Mouse (Mus musculus): ENCODE measurements around the gene Grb2. TPM values are rescaled to one million over a fixed set of nuclear protein-coding genes. Genes with fewer than 3 reads are reported as not detected.

Grb2 gene
- 100 to 1,000 TPM; 113 to 120 TPM for total RNA-seq (2021)
- long read RNA-seq, experiment 1, transcript Grb2-203 (5 exons, 2,683 nt), result major isoform, 90 of 162 reads
- long read RNA-seq, experiment 1, transcript Grb2-201 (6 exons, 2,709 nt), result minor isoform, 48 of 162 reads
- long read RNA-seq, experiment 1, partial matches to known transcripts, result 5 of 162 reads
- long read RNA-seq, experiment 1, other reads (novel, unspliced or antisense), result 18 of 162 reads
- long read RNA-seq, experiment 2, transcript Grb2-203 (5 exons, 2,683 nt), result major isoform, 77 of 126 reads
- long read RNA-seq, experiment 2, transcript Grb2-201 (6 exons, 2,709 nt), result minor isoform, 33 of 126 reads
- long read RNA-seq, experiment 2, partial matches to known transcripts, result 3 of 126 reads
- long read RNA-seq, experiment 2, other reads (novel, unspliced or antisense), result 13 of 126 reads

GRCm38 (mm10) chr11:115708209-115708876, at the start of gene Grb2:
Grb2 (minus strand) TSS chr11:115708597.
- intact Hi-C loops (cut with DNase I), result loop anchor here (5.0 kb wide), 1 partner anchor 226 kb away; no protein-coding TSS in a partner anchor

GRCm38 (mm10) chr11:115753485-115753884, 45.1 kb upstream of the Grb2 start:
- no peak for DNase-seq
- intact Hi-C loops (cut with DNase I), result no loop called here

More at GRCm38 (mm10) chr11:115708209-115708876, at the start of gene Grb2:
- peak; percentile 98 to 99 for DNase-seq

GRCm38 (mm10) chr11:115752653-115753052, 44.3 kb upstream of the Grb2 start:
- intact Hi-C loops (cut with DNase I), result no loop called here
- DNase-seq, result no peak

- intact Hi-C loops (cut with DNase I), result no loop called here
- DNase-seq, result no peak
Measured at GRCm38 (mm10) chr11:115751725-115752124, 43.3 kb upstream of the Grb2 start.

- no peak for DNase-seq
- intact Hi-C loops (cut with DNase I), result no loop called here
Measured at GRCm38 (mm10) chr11:115749834-115750233, 41.4 kb upstream of the Grb2 start.

GRCm38 (mm10) chr11:115747351-115747750, 39.0 kb upstream of the Grb2 start:
- intact Hi-C loops (cut with DNase I), result no loop called here

DNA sequence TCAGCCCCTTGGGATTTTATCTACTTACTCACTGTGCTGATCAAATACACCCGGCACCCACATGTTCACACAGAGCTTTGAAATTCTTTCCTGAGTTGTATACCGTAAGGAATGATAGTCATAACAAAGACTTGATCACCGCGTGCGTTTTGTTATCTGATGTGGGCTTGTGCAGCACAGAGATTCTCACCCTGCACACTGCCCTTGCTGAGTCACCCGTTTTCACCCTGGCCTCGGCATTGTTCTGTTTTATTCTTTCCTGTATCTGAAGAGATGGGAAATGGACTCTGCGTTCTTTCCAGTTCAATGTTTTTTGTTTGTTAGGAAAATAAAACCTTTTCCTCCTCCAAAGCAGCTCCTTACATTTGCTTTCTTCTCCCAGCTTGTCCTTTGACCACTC, 38.4 kb upstream of the Grb2 start:
- intact Hi-C loops (cut with DNase I), result no loop called here

More at GRCm38 (mm10) chr11:115747351-115747750, 39.0 kb upstream of the Grb2 start:
- no peak for DNase-seq

GRCm38 (mm10) chr11:115746109-115746508, 37.7 kb upstream of the Grb2 start:
- intact Hi-C loops (cut with DNase I), result no loop called here
- DNase-seq, result no peak

More for the DNA sequence above, 38.4 kb upstream of the Grb2 start:
- DNase-seq, result no peak

DNA sequence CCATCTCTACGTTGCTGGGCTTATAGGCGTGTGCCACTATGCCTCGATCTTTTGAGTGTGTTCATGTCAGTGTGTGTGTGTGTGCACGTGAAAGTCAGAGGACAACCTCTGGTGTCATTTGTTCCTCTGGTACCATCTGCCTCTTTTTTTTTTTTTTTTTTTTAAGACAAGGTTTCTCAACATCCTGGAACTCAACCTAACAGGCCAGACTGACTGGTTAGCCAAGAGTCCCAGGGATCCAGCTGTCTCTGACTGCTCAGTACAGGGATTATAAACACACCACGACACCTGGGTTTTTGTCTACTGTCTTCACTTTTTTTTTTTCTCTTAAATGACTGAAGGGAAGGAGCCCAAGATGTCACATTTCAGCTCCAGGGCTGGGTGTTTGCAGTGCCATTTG, 36.0 kb upstream of the Grb2 start:
- intact Hi-C loops (cut with DNase I), result no loop called here
- no peak for DNase-seq

DNA sequence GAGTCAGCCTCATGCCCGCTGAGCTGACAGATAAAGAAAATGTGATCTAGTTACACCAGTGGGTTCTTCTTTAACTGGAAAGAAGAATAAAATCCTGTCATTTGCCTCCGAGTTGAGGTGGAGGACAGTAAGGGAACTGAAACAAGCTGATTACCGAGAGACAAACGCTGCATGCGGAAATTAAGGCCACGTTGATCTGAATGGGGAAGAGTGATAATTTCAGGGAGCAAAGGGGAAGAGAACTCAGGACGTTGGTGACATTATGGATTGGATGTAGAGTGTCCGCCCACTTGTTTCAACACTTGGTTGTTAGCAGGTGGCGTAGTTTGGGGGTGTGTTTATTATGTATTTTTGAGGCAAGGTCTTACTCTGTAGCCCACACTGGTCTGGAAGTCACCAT, 34.5 kb upstream of the Grb2 start:
- no peak for DNase-seq
- intact Hi-C loops (cut with DNase I), result no loop called here

GRCm38 (mm10) chr11:115741070-115741469, 32.7 kb upstream of the Grb2 start:
- intact Hi-C loops (cut with DNase I), result no loop called here

GRCm38 (mm10) chr11:115738275-115738885, 30.0 kb upstream of the Grb2 start:
- intact Hi-C loops (cut with DNase I), result loop anchor here (2.0 kb wide), 1 partner anchor 44 kb away; no protein-coding TSS in a partner anchor
- peak; percentile 10 to 20 for DNase-seq

More at GRCm38 (mm10) chr11:115741070-115741469, 32.7 kb upstream of the Grb2 start:
- no peak for DNase-seq

GRCm38 (mm10) chr11:115737608-115738208, 29.3 kb upstream of the Grb2 start:
- intact Hi-C loops (cut with DNase I), result loop anchor here (2.0 kb wide), 1 partner anchor 45 kb away; no protein-coding TSS in a partner anchor
- no peak for DNase-seq

DNA sequence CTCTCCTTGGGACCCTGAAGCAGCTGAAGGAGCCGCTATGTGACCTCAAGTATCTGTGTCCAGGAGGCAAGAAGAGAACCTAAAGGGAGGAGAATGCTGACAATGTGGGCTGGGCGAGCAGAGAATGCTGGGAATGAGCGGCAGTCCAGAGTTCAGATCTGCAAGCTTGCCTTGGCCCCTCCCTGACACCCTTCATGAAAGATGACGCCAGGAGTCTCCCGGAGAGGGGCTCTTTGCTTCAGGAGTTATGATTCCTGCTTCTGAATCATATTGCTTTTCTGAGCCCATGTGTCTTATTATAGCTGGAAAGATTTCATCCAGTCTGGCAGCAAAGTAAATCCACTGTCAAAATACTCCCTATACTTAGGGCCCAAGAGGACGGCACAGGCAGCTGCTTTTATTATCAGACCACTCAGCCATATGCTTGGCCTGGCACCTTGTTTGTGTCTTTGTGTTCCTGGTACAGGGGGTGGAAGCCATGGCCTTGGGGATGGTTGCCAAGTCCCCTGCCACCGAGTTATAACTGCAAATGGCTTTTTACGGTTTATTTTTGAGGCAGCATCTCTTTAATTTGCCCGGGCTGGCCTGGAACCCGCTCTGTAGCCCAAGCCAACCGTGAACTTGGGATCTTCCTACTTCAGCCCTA, 25.8 kb upstream of the Grb2 start:
- no peak for DNase-seq
- intact Hi-C loops (cut with DNase I), result loop anchor here (5.0 kb wide), 1 partner anchor 33 kb away; the partner anchor contains the start of gene Tmem94

GRCm38 (mm10) chr11:115723231-115723630, 14.8 kb upstream of the Grb2 start:
- intact Hi-C loops (cut with DNase I), result loop anchor here (2.0 to 5.0 kb wide), 3 partner anchors 39 to 136 kb away; partner anchors contain the start of gene Myo15b
- DNase-seq, result no peak

- intact Hi-C loops (cut with DNase I), result loop anchor here (1.0 to 5.0 kb wide), 4 partner anchors 40 to 136 kb away; partner anchors contain the start of genes Myo15b and Tsen54
- DNase-seq, result peak; percentile 86 to 91
Measured at GRCm38 (mm10) chr11:115722638-115723037, 14.2 kb upstream of the Grb2 start.

DNA sequence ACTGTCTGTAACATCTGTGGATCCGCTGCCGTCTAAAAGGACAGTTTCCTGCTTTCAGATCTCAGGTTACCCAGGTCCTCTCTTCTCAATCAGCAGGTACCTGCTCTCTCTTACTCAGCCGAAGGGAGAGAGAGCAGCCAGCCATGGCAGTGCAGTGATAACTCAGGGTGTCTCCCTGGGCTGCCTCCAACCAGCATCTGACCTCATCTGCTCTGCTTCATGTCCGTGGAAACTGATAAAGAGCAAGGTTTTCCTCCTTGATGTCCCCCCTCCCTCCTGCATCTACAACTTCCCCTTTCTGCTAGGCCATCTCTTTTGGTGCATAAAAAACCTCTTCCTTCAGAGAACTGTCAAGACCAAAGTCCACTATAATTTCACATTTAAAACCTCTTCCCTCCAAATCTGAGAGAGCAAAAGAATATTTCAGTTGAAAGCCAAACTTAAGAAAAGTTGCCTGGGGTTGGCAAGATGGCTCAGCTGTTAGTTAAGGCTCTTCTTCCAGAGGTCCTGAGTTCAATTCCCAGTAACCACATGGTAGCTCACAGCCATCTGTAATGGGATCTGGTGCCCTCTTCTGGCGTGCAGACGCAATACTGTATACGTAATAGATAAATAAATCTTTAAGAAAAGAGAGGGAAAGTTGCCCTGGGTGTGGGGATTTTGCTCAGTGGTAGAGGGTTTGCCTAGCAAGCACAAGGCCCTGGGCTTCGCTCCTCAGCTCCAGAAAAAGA, 9.4 kb upstream of the Grb2 start:
- peak in 1 of 2 experiments; percentile 40 for DNase-seq
- intact Hi-C loops (cut with DNase I), result no loop called here

DNA sequence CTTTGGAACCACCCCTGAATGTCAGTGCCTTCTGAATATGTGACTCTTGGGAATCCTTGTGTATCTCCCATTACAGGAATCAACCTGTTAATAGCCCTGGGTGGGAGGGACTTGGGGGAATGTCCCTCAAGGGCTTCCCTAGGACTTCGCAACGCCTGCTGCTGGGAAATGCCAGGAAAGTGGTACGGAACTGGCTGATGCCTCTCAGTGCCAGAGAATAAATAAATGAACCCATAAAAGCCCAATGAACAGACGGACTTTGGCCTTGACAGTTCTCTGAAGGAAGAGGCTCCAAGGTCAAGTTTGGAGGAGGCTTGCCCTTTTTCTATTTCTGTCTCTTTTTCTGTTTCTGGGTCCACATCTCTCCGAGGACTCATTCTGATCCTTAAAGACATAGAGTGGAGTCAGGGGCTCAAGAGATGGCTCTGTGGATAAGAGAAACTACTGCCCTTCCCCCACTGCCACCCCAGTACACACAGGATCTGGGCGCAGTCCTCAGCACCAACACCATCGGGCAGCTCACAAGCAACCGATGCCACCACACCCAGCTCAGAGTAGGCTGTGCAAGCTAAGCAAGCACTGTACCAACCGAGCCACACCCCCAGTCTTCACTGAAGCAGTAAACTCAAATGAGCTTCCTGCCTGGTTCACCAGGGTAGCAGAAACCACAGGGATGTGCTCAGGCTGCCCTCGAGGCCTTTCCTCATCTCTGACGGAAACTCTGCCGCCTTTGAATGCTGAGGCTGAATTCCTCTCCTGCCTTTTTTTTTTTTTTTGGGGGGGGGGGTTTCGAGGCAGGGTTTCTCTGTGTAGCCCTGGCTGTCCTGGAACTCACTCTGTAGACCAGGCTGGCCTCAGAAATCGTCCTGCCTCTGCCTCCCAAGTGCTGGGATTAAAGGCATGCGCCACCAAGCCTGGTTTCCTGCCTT, 8.3 kb upstream of the Grb2 start:
- intact Hi-C loops (cut with DNase I), result no loop called here
- DNase-seq, result no peak

Measured in heart, postnatal 14 days (tissue).